Mouse (Mus musculus) hindbrain, embryonic 13.5 days (tissue): ENCODE results near the gene Evl. TPM values are rescaled to one million over a fixed set of nuclear protein-coding genes. Genes with fewer than 3 reads are reported as not detected.

Experiments used
- ATAC-seq: fragments of 200-750 bp; cut with Nextera tagmentation; 2 replicates; pipeline ENCODE4 v1.8.0; 2017; ENCODE audit warnings: moderate TSS enrichment; ENCODE audit not compliant: low FRiP score
- H3K27ac ChIP-seq: fragments of 300-500 bp; sonication (generic); 2 replicates; pipeline ENCODE4 v1.5.1; 2015; ENCODE audit warnings: inconsistent platforms, mild to moderate bottlenecking, moderate library complexity
- H3K27me3 ChIP-seq: fragments of 300-500 bp; sonication (generic); 2 replicates; pipeline ENCODE4 v1.6.1; 2015; ENCODE audit warnings: mild to moderate bottlenecking, inconsistent platforms
- H3K36me3 ChIP-seq: fragments of 300-500 bp; sonication (generic); 2 replicates; pipeline ENCODE4 v1.6.1; 2015; ENCODE audit warnings: mild to moderate bottlenecking, inconsistent platforms
- H3K4me1 ChIP-seq: fragments of 300-500 bp; sonication (generic); replicated peaks from 2 replicates; pipeline ENCODE4 v1.6.1; 2015; ENCODE audit warnings: inconsistent platforms
- H3K4me2 ChIP-seq: fragments of 300-500 bp; sonication (generic); 2 replicates; pipeline ENCODE4 v1.6.1; 2015; ENCODE audit warnings: inconsistent platforms, mild to moderate bottlenecking, moderate library complexity
- H3K4me3 ChIP-seq: fragments of 300-500 bp; sonication (generic); 2 replicates; pipeline ENCODE4 v1.5.1; 2015; ENCODE audit warnings: mild to moderate bottlenecking, inconsistent platforms
- H3K9ac ChIP-seq: fragments of 300-500 bp; sonication (generic); 2 replicates; pipeline ENCODE4 v1.6.1; 2015; ENCODE audit warnings: mild to moderate bottlenecking, inconsistent platforms
- H3K9me3 ChIP-seq: fragments of 300-500 bp; sonication (generic); 2 replicates; pipeline ENCODE4 v1.6.1; 2016; ENCODE audit warnings: inconsistent platforms
- WGBS: fragments of 180-500 bp; shearing (Covaris S2); methylation state at CpG from one replicate; pipeline ENCODE4 v1.1.7; 2015; 5-methylcytosine and 5-hydroxymethylcytosine counted together
- polyA plus RNA-seq: library from polyadenylated mRNA; unstranded; fragments of >200 nt; fragmentation: Nextera tagmentation; extraction: Ambion mirVana; gene quantifications from 2 replicates; pipeline ENCODE4 v1.2.1, GENCODE M21; 2015

The Evl gene
- polyA plus RNA-seq, 1 experiment from 2014 or later: 206 TPM

- no peak for ATAC-seq
- WGBS: 93% methylated on average over 6 of the region's 6 CpGs
Observed at GRCm38 (mm10) chr12:108630741-108631688, 76.5 kb downstream of the Evl start.

GRCm38 (mm10) chr12:108632501-108632900 is 78.0 kb downstream of the Evl start:
- H3K27me3 ChIP-seq: no peaks in the 10 kb centered on the region
- no peak for ATAC-seq
- H3K36me3 ChIP-seq: peaks cover 15% of the 10 kb centered on the region
- H3K4me2 ChIP-seq: no peak overlapping the region
- no peaks in the 10 kb centered on the region for H3K9me3 ChIP-seq
- H3K9ac ChIP-seq: no peak overlapping the region
- no peak overlapping the region for H3K4me3 ChIP-seq
- H3K4me1 ChIP-seq: peaks cover 5% of the 10 kb centered on the region; the same call in 1 of the 2 replicates
- no peak overlapping the region for H3K27ac ChIP-seq

More at GRCm38 (mm10) chr12:108630741-108631688, 76.5 kb downstream of the Evl start:
- Histone ChIP-seq H3K9ac (no peak overlapping the region), H3K4me1 (peaks cover 2% of the 10 kb centered on the region; the same call in 1 of the 2 replicates), H3K4me3 (no peak overlapping the region), H3K27me3 (no peaks in the 10 kb centered on the region), H3K9me3 (no peaks in the 10 kb centered on the region), H3K4me2 (no peak overlapping the region), H3K36me3 (peaks cover 9% of the 10 kb centered on the region), H3K27ac (no peak overlapping the region)

GRCm38 (mm10) chr12:108634031-108634430 is 79.5 kb downstream of the Evl start:
- ATAC-seq: no peak
- no peak overlapping the region for H3K4me3 ChIP-seq
- H3K27me3 ChIP-seq: no peaks in the 10 kb centered on the region
- WGBS: 98% methylated on average over 1 of the region's 1 CpGs
- H3K4me2 ChIP-seq: no peak overlapping the region
- H3K9me3 ChIP-seq: no peaks in the 10 kb centered on the region
- H3K4me1 ChIP-seq: peaks cover 13% of the 10 kb centered on the region; the same call in 1 of the 2 replicates
- H3K36me3 ChIP-seq: peaks cover 18% of the 10 kb centered on the region
- H3K27ac ChIP-seq: no peak overlapping the region
- H3K9ac ChIP-seq: no peak overlapping the region

- no peak overlapping the region for H3K4me3 ChIP-seq
- 97% methylated on average over 4 of the region's 4 CpGs for WGBS
- H3K27ac ChIP-seq: no peak overlapping the region
- no peak overlapping the region for H3K4me2 ChIP-seq
- no peaks in the 10 kb centered on the region for H3K27me3 ChIP-seq
- H3K9ac ChIP-seq: no peak overlapping the region
- H3K36me3 ChIP-seq: peaks cover 18% of the 10 kb centered on the region
- peaks cover 22% of the 10 kb centered on the region; the same call in 1 of the 2 replicates for H3K4me1 ChIP-seq
- no peaks in the 10 kb centered on the region for H3K9me3 ChIP-seq
- ATAC-seq: no peak
Observed at GRCm38 (mm10) chr12:108635501-108635900, 81.0 kb downstream of the Evl start.

- peaks cover 22% of the 10 kb centered on the region; the same call in 1 of the 2 replicates for H3K4me1 ChIP-seq
- H3K36me3 ChIP-seq: peaks cover 18% of the 10 kb centered on the region
- no peaks in the 10 kb centered on the region for H3K9me3 ChIP-seq
- no peaks in the 10 kb centered on the region for H3K27me3 ChIP-seq
- no peak overlapping the region for H3K27ac ChIP-seq
- H3K4me2 ChIP-seq: no peak overlapping the region
- no peak overlapping the region for H3K9ac ChIP-seq
- no peak overlapping the region for H3K4me3 ChIP-seq
- ATAC-seq: no peak
- 87% methylated on average over 5 of the region's 5 CpGs for WGBS
Observed at GRCm38 (mm10) chr12:108637440-108637839, 82.9 kb downstream of the Evl start.

- Histone ChIP-seq H3K27me3 (no peaks in the 10 kb centered on the region), H3K4me3 (no peak overlapping the region), H3K9me3 (no peaks in the 10 kb centered on the region), H3K9ac (no peak overlapping the region), H3K4me1 (peaks cover 22% of the 10 kb centered on the region; the same call in 1 of the 2 replicates), H3K4me2 (no peak overlapping the region), H3K36me3 (peaks cover 23% of the 10 kb centered on the region), H3K27ac (no peak overlapping the region)
- ATAC-seq: no peak
- 84% methylated on average over 3 of the region's 3 CpGs for WGBS
Observed at GRCm38 (mm10) chr12:108639126-108639525, 84.6 kb downstream of the Evl start.

- 0 out of 2 replicates have a peak, but pooled peaks cover 9% of the 10 kb centered on the region for H3K36me3 ChIP-seq
- H3K27me3 ChIP-seq: no peaks in the 10 kb centered on the region
- ATAC-seq: no peak
- H3K4me2 ChIP-seq: no peak overlapping the region
- H3K9ac ChIP-seq: no peak overlapping the region
- no peak overlapping the region for H3K27ac ChIP-seq
- no peaks in the 10 kb centered on the region for H3K9me3 ChIP-seq
- peaks cover 27% of the 10 kb centered on the region; the same call in 1 of the 2 replicates for H3K4me1 ChIP-seq
- H3K4me3 ChIP-seq: no peak overlapping the region
- WGBS: 91% methylated on average over 3 of the region's 3 CpGs
Observed at GRCm38 (mm10) chr12:108642019-108642418, 87.5 kb downstream of the Evl start.

GRCm38 (mm10) chr12:108646234-108646633 is 91.7 kb downstream of the Evl start:
- 100% methylated on average over 1 of the region's 1 CpGs for WGBS
- peaks cover 37% of the 10 kb centered on the region for H3K36me3 ChIP-seq
- H3K4me2 ChIP-seq: no peak overlapping the region
- H3K27me3 ChIP-seq: no peaks in the 10 kb centered on the region
- H3K9me3 ChIP-seq: no peaks in the 10 kb centered on the region
- H3K9ac ChIP-seq: no peak overlapping the region
- H3K4me3 ChIP-seq: no peak overlapping the region
- H3K4me1 ChIP-seq: peaks cover 8% of the 10 kb centered on the region; the same call in 1 of the 2 replicates
- H3K27ac ChIP-seq: no peak overlapping the region
- ATAC-seq: no peak

GRCm38 (mm10) chr12:108647784-108648183 is 93.3 kb downstream of the Evl start:
- Histone ChIP-seq H3K27ac (no peak overlapping the region), H3K27me3 (no peaks in the 10 kb centered on the region), H3K9ac (no peak overlapping the region), H3K9me3 (no peaks in the 10 kb centered on the region), H3K4me1 (peaks cover 8% of the 10 kb centered on the region; the same call in 1 of the 2 replicates), H3K4me3 (no peak overlapping the region), H3K4me2 (no peak overlapping the region), H3K36me3 (peaks cover 53% of the 10 kb centered on the region)
- ATAC-seq: no peak

- H3K27me3 ChIP-seq: no peaks in the 10 kb centered on the region
- 67% methylated on average over 7 of the region's 7 CpGs for WGBS
- H3K4me2 ChIP-seq: no peak overlapping the region
- H3K9ac ChIP-seq: no peak overlapping the region
- ATAC-seq: no peak
- H3K4me1 ChIP-seq: peaks cover under 1% of the 10 kb centered on the region; the same call in 1 of the 2 replicates
- no peak overlapping the region for H3K4me3 ChIP-seq
- peaks cover 73% of the 10 kb centered on the region for H3K36me3 ChIP-seq
- H3K9me3 ChIP-seq: no peaks in the 10 kb centered on the region
- no peak overlapping the region for H3K27ac ChIP-seq
Observed at GRCm38 (mm10) chr12:108651053-108651660, 96.6 kb downstream of the Evl start.

- H3K9me3 ChIP-seq: no peaks in the 10 kb centered on the region
- H3K4me1 ChIP-seq: no peaks in the 10 kb centered on the region; the same call in 1 of the 2 replicates
- H3K9ac ChIP-seq: no peak overlapping the region
- H3K4me3 ChIP-seq: no peak overlapping the region
- H3K36me3 ChIP-seq: peaks cover 78% of the 10 kb centered on the region
- no peak overlapping the region for H3K4me2 ChIP-seq
- ATAC-seq: no peak
- WGBS: 89% methylated on average over 11 of the region's 11 CpGs
- no peak overlapping the region for H3K27ac ChIP-seq
- H3K27me3 ChIP-seq: no peaks in the 10 kb centered on the region
Observed at GRCm38 (mm10) chr12:108653358-108654335, 99.1 kb downstream of the Evl start.
